Mouse (Mus musculus) activated CD4-positive, CD25-positive, alpha-beta regulatory T cell, adult 9 weeks (primary cell): ENCODE results near the gene Fam219a. TPM values are rescaled to one million over a fixed set of nuclear protein-coding genes. Genes with fewer than 3 reads are reported as not detected.

Experiments used
- polyA plus RNA-seq: library from polyadenylated mRNA; unstranded; fragments of 100-300 nt; shearing (Covaris generic); gene quantifications from one replicate; pipeline ENCODE4 v1.2.1, GENCODE M21; 2017

Gene Fam219a
- 1.6 TPM for polyA plus RNA-seq

GRCm38 (mm10) chr4:41569411-41569885, at the start of gene Fam219a, which contains the start of gene Dnaic1:
TSS of gene Fam219a (minus strand) at chr4:41569538.
TSS of gene Dnaic1 (plus strand) at chr4:41569775.

GRCm38 (mm10) chr4:41517233-41517632, 52.1 kb downstream of the Fam219a start, which contains the start of gene 1110017D15Rik:
TSS of gene 1110017D15Rik (minus strand) at chr4:41517333.

GRCm38 (mm10) chr4:41502986-41503412, 66.3 kb downstream of the Fam219a start, which contains the start of gene AI464131:
TSS of gene AI464131 (minus strand) at chr4:41503076.

Other genes starting within 250 kb of the Fam219a start
- 86.8 TPM for gene Ubap1, start 220.5 kb downstream of the Fam219a start, polyA plus RNA-seq
- 1.2 TPM for gene Kif24, start 104.7 kb downstream of the Fam219a start, polyA plus RNA-seq
- gene Nudt2, start 104.4 kb downstream of the Fam219a start, polyA plus RNA-seq: 22.1 TPM
- gene AI464131, start 66.5 kb downstream of the Fam219a start, polyA plus RNA-seq: 0.06 TPM
- gene 1110017D15Rik, start 52.2 kb downstream of the Fam219a start, polyA plus RNA-seq: not detected
- gene Dnaic1, start 237 bp upstream of the Fam219a start, polyA plus RNA-seq: not detected
- gene Enho, start 70.8 kb upstream of the Fam219a start, polyA plus RNA-seq: not detected
- not detected for gene Cntfr, start 127.6 kb upstream of the Fam219a start, polyA plus RNA-seq
- gene Il11ra1, start 130.5 kb upstream of the Fam219a start, polyA plus RNA-seq: 8.7 TPM
- gene Rpp25l, start 144.0 kb upstream of the Fam219a start, polyA plus RNA-seq: 54.4 TPM
- 142 TPM for gene Dctn3, start 153.6 kb upstream of the Fam219a start, polyA plus RNA-seq
- not detected for gene Arid3c, start 161.6 kb upstream of the Fam219a start, polyA plus RNA-seq
- 70.8 TPM for gene Galt, start 185.7 kb upstream of the Fam219a start, polyA plus RNA-seq
- 37.0 TPM for gene Sigmar1, start 186.6 kb upstream of the Fam219a start, polyA plus RNA-seq
- gene Ccl27a, start 204.7 kb upstream of the Fam219a start, polyA plus RNA-seq: 7.5 TPM